Mouse (Mus musculus) embryonic stem cell, embryonic (primary cell): ENCODE measurements around the gene Ppp1r14b.

Source experiments
- CTCF ChIA-PET, 4 experiments: fragments of 300-600 bp in 2 of 4; fragments of 350-600 bp in 2 of 4; sonication (Branson Sonifier 250); formaldehyde crosslinking; loops; one replicate each; lab custom pipeline; 2022; ENCODE audit warnings: inconsistent platforms in 2 of 4; lab: Charles Lee
- POLR2A ChIA-PET, 4 experiments: fragments of 300-600 bp in 2 of 4; fragments of 350-600 bp in 2 of 4; sonication (Branson Sonifier 250); formaldehyde crosslinking; loops; one replicate each; lab custom pipeline; 2022; ENCODE audit warnings: antibody characterized with exemption in 4 of 4, inconsistent platforms in 1 of 4; lab: Charles Lee

The Ppp1r14b gene

DNA sequence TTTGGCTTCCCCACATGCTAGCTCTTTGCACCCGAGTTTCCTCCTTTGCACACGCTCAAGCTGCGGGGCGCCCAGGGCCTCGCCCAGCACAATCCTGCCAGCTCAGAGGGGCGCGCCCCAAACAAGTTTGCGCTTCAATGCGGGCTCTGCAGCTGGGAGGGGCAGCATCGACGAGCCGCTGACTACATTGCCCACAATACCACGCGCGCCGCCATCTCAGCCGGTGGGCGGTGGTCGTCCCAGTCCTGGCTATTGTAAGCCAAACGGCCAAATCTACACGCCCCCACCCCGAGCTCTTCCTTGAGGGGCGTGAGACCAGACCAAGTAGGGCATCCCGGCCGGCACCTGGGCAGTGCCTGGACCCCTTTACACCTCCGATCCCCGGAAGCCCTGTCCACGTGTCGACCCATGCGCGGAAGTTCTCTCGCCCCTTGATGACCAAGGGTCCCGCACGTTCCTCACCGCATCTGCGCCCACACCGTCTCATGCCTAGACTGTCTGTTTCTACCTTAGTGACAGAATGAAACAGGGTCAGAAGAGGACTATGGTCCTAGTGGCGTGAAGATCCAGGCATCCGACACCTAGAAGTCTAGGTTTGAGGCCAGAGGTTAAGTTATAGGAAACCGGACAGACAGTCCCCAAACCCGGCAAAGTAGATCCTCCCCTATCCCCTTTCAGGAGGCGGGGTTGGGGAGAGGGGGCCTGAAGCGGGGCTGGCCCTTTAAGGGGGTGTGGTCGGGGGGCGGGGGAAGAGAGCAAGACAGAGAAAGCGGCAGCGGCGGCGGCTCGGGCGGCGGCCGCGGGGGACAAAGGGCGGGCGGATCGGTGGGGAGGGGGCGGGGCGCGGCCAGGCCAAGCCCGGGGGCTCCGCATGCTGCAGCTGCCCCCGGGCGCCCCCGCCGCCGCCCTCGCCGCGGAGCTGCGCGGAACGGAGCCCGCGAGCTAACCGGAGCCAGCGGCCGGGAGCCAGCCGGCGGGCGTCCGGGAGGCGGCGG is at the start of gene Ppp1r14b:
Gene Ppp1r14b, plus strand, starts transcription at position 758 of the 995 bp plus-strand sequence.
- ChIA-PET POLR2A (interaction anchor here (0.5 to 8.9 kb wide), 46 partner anchors 8 to 1969 kb away, joined by 3 to 99 read pairs (median 5); partner anchors contain the start of genes Nudt22 (in 3 of the 4), Trpt1 (in 3 of the 4), Bad (in 2 of the 4) and Stip1 (in 2 of the 4)), CTCF (interaction anchor here in 3 of 4 experiments (0.5 to 1.3 kb wide), 14 partner anchors 12 to 1051 kb away, joined by 3 to 5 read pairs (median 3); no protein-coding TSS in a partner anchor)

DNA sequence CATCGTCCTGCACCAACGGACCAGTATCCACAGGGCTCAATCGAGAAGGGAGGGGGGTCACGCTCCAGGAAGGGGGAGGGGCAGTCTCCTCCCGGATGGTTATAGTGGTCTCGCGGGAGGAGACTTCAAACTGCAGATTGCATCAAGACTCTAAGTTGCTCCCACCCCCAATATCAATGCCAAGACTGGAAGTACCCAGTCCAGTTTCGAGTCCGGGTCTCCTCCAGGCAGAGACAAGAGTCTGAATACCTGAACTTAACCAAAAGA is 49.5 kb upstream of the Ppp1r14b start, which contains the start of gene Catsperz:
Gene Catsperz, minus strand, starts transcription at position 74 of the 267 bp plus-strand sequence.
- ChIA-PET CTCF (interaction anchor here (0.5 to 4.7 kb wide), 14 partner anchors 9 to 1767 kb away, joined by 3 to 86 read pairs (median 8); partner anchors contain the start of genes Bad (in 2 of the 4), Gpr137 (in 2 of the 4) and Kcnk4 (in 1 of the 4)), POLR2A (interaction anchor here in 3 of 4 experiments (1.2 to 7.1 kb wide), 7 partner anchors 9 to 114 kb away, joined by 3 to 43 read pairs (median 6); partner anchors contain the start of genes Bad (in 1 of the 3), Fkbp2 (in 1 of the 3), Gpr137 (in 1 of the 3) and Kcnk4 (in 1 of the 3))

DNA sequence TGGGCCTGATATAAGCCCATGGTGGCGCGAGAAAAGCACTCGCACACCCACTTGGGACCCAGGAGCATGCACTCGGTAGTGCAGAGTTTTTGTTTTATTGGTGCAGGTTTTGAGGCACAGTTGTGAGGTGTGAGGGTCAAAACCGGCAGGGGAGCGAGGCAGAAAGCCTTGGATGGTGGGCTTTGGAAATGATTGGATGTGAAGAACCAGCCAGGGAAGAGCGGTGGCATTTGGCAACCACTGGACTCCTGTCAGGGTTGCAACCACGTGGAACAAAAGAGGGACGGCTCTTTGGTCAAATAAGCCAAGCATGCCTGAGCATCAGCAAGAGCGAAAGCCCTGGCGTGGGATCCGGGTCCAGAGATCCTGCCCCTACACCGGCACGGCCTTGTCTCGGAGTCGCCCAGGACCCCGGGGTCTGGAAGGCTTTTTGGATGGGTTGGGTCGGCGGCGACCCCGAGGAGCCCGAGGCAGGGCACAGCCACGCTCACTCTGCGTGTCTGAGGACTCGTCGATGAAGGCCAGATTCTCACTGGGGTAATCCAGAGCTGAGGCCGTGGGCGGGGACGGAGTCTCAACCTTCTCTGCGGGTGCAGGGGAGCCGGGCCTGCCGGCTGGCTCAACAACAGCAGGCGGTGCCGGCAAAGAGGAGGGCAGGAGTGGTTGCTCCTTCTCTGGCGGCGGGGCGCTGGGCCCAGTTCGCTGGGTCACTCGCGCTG is 49.0 kb upstream of the Ppp1r14b start:
- ChIA-PET CTCF (interaction anchor here in 2 of 4 experiments (0.5 to 4.7 kb wide), 11 partner anchors 8 to 95 kb away, joined by 3 to 86 read pairs (median 6); partner anchors contain the start of genes Bad (in 2 of the 2), Gpr137 (in 2 of the 2), Kcnk4 (in 1 of the 2) and Prdx5 (in 1 of the 2)), POLR2A (interaction anchor here in 3 of 4 experiments (0.7 to 2.1 kb wide), 8 partner anchors 8 to 115 kb away, joined by 3 to 9 read pairs (median 3); partner anchors contain the start of genes Trmt112 (in 2 of the 3), Bad (in 1 of the 3), Fkbp2 (in 1 of the 3) and Gpr137 (in 1 of the 3))

DNA sequence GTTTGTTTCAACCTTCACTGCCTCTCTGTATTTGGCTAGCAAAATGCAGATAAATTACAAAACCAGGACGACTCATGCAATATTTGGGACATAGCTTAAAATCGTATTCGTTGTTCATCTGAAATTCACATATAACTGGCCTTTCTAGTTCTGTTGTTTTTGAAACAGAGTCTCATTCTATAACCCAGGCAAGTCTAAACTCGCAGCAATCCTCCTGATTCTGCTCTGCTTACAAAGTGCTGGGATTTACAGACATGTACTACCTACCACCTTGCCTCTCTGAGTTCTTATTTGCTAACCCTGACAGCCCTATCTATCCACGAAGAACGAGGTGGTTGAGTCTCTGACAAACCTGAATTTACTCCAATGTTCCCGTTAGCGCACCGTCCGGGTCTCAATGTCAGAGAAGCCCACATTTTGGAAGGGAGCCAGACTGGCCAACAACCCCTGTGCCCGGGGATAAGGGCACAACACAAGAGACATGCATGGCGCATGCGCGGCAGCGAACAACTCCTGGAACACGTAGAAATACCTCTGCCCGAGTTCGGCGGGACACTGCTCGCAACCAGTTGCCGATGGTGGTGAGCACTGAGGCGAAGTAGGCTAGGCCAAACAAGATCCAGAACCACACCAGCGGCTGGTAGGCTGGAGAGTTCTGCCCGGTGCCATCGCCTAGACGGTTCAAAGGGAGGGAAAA is 48.1 kb upstream of the Ppp1r14b start:
- ChIA-PET POLR2A (interaction anchor here in 2 of 4 experiments (0.7 to 1.4 kb wide), 5 partner anchors 14 to 114 kb away, joined by 3 to 4 read pairs (median 3); partner anchors contain the start of genes Trmt112 (in 2 of the 2), Bad (in 1 of the 2) and Prdx5 (in 1 of the 2)), CTCF (interaction anchor here in 2 of 4 experiments (0.5 to 1.0 kb wide), 4 partner anchors 9 to 53 kb away, joined by 3 to 4 read pairs (median 3); partner anchors contain the start of gene Prdx5 (in 1 of the 2))

DNA sequence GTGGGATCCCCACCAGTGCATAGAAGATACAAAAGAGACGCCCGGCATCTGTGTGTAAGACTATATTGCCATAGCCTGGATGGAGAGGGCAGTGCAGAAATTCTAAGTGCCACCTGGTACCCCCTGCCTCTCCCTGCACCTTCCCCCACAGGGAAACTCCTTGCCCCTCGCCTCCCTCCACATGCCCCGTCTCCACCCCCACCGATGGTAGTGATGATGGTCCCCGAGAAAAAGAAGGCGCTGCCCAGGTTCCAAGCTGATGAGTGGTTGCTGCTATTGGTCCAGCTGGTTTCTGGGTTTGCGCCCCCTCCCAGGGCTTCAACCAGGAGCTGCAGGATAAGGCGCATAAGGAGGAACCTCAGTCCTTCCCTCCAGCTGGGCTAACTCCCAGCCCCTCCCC is 46.7 kb upstream of the Ppp1r14b start:
- POLR2A ChIA-PET = interaction anchor here in 3 of 4 experiments (0.7 to 1.9 kb wide), 5 partner anchors 14 to 64 kb away, joined by 3 to 8 read pairs (median 4); partner anchors contain the start of genes Bad (in 1 of the 3), Dnajc4 (in 1 of the 3), Gpr137 (in 1 of the 3) and Trmt112 (in 1 of the 3)

DNA sequence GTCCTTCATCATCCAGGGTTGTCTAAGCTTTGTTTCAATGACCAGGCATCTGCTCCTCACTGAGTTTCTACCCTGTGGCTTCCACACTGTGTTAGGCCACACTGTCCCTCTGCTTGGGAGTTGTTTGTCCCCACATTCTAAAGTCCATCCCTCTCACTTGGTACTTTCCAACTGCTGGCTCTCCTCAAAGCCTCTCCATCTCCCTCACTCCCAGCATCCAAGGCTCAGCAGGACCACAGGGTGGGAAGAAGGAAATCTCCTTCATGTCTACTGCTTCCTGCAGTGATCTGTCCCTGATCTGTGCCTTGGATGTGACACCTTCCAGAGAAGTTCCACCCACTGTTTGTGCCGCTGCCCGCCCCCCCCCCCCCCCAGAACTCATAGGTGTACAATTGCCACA is 43.8 kb upstream of the Ppp1r14b start:
- CTCF ChIA-PET = interaction anchor here in 1 of 4 experiments (1.2 to 6.1 kb wide), 4 partner anchors 8 to 48 kb away, joined by 3 to 86 read pairs (median 6); partner anchors contain the start of genes Bad, Catsperz and Esrra
- POLR2A ChIA-PET = interaction anchor here in 3 of 4 experiments (0.7 to 3.8 kb wide), 10 partner anchors 9 to 21 kb away, joined by 3 to 23 read pairs (median 6); partner anchors contain the start of genes Bad (in 2 of the 3), Esrra (in 2 of the 3), Gpr137 (in 1 of the 3) and Prdx5 (in 1 of the 3)

More for the DNA sequence above, 46.7 kb upstream of the Ppp1r14b start:
- CTCF ChIA-PET = interaction anchor here in 3 of 4 experiments (0.6 to 1.7 kb wide), 4 partner anchors 8 to 92 kb away, joined by 3 to 6 read pairs (median 4); no protein-coding TSS in a partner anchor

DNA sequence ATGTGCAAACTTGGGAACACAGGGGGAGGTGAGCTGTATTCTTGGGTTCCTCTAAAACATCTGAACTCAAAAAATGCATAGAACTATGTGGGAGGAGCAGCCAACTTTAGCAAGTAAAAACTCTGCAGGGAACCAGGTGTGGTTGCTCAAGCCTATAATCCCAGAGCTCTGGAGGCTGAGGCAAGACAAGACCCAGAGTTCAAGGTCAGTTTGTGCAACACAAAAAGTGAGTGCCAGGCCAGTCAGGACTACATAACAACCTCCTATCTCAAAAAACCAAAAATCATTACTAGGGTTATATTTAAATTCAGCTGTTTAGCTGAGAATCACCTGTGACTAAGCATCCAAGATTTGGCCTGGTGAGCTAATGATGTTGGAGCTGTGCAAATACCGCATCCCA is 42.8 kb upstream of the Ppp1r14b start:
- ChIA-PET CTCF (interaction anchor here in 1 of 4 experiments (1.2 to 6.1 kb wide), 4 partner anchors 9 to 47 kb away, joined by 3 to 86 read pairs (median 6); partner anchors contain the start of genes Bad, Catsperz and Esrra), POLR2A (interaction anchor here in 3 of 4 experiments (0.6 to 3.8 kb wide), 17 partner anchors 9 to 344 kb away, joined by 3 to 23 read pairs (median 4); partner anchors contain the start of genes Bad (in 3 of the 3), Esrra (in 2 of the 3), Gpr137 (in 2 of the 3) and Nudt22 (in 1 of the 3))

DNA sequence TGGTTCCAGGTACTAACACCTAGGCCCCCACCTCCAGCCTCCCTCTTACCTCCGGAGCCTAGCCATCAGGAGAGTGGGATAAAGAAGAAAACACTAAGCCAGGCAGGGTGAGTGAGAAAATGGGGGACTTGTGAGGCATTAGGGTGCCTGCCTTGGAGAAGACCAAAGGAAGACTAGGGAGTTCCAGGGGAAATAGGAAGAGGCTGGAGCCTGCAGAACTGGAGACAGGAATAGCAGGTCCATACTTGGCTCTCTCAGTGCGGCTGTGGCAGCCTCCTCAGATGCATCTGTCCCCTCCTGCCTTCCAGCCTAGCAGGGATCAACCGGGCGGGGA is 41.7 kb upstream of the Ppp1r14b start:
- ChIA-PET CTCF (interaction anchor here in 1 of 4 experiments (1.1 to 6.1 kb wide), 2 partner anchors 10 to 18 kb away, joined by 4 to 86 read pairs; partner anchors contain the start of genes Catsperz and Esrra), POLR2A (interaction anchor here in 2 of 4 experiments (0.9 to 3.8 kb wide), 9 partner anchors 8 to 107 kb away, joined by 3 to 23 read pairs (median 5); partner anchors contain the start of genes Bad (in 2 of the 2), Gpr137 (in 2 of the 2), Esrra (in 1 of the 2) and Stip1 (in 1 of the 2))

DNA sequence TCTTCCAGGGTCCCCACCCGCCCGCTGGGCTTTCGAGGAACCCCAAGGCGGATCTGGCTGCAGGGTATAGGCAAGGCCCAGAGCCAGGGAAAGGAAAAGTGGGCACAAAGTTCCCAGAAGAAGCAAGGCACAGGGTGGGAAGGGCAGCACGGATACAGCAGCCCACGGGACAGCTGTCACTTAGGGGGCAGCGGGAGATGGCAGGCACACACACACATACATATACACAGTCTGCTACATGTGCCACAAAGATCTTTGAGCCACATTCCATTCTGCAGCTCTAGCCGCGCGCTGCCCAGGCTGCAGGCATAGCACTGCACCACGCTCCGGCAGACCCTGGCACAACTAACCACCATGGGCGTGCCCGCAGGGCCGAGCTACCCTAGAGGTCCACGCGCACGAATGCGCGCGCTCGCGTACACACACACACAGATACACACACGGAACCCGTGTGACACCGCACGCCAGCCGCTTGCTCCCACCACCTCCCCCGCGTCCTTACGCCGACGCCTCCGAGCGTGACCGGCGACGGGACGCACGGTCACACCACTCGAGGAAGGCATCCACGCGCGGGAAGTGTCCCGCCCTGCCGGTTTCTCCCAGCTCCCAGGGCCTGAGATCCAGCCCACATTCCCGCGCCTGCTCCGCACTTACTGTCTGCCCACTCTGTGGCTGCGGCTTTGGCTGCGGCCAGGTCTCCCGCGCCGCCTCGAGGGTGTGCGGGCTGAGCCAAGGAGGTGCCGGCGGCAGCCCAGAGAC is 41.2 kb upstream of the Ppp1r14b start:
- ChIA-PET POLR2A (interaction anchor here in 2 of 4 experiments (0.8 to 3.8 kb wide), 14 partner anchors 8 to 106 kb away, joined by 3 to 23 read pairs (median 6); partner anchors contain the start of genes Bad (in 2 of the 2), Esrra (in 2 of the 2), Gpr137 (in 2 of the 2) and Catsperz (in 1 of the 2)), CTCF (interaction anchor here in 3 of 4 experiments (0.7 to 6.1 kb wide), 7 partner anchors 9 to 455 kb away, joined by 3 to 86 read pairs (median 4); partner anchors contain the start of genes Esrra (in 3 of the 3) and Catsperz (in 1 of the 3))

DNA sequence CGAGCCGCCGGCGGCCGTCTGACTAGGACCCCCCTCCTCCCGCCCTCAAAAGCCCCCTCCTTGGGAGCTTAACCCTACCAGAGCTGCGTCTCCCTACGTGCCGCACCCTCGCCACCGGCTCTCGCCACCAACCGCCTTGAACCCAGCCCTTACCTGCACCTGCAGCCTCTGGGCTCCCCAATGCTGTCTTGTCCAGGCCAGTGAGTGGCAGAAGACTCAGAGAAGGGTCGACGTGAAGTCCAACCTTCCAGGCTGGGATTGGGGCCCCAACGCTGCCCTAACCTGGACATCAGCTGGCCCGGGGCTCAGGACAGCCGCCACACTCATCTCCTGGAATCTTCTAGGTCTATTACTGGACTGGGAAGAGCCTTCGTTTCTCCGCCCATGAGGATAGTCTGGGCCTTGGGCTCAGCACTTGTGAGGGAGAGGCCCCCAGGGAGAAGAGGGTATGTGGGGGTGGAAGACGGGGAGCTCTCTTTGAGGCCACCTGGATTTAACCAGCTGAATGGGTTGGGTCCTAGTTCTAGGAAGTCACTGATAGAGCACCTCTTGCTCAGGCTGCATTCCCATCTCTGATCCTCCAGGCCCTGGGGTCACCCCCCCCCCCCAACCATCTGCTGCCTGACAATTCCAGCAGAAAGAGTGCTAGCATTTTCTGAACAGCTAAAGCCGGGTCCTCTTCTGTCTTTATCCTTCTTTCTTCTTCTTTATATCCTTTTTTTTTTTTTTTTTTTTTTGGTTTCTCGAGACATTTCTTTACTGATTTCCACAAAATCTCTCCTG is 40.4 kb upstream of the Ppp1r14b start, which contains the start of gene Kcnk4:
Gene Kcnk4, minus strand, starts transcription at position 321 of the 783 bp plus-strand sequence.
- CTCF ChIA-PET = interaction anchor here (0.5 to 6.1 kb wide), 14 partner anchors 10 to 454 kb away, joined by 3 to 86 read pairs (median 6); partner anchors contain the start of genes Esrra (in 3 of the 4) and Catsperz (in 1 of the 4)
- POLR2A ChIA-PET = interaction anchor here in 3 of 4 experiments (0.6 to 3.8 kb wide), 21 partner anchors 8 to 661 kb away, joined by 3 to 23 read pairs (median 4); partner anchors contain the start of genes Esrra (in 2 of the 3), Bad (in 1 of the 3), Catsperz (in 1 of the 3) and Ccdc88b (in 1 of the 3)

DNA sequence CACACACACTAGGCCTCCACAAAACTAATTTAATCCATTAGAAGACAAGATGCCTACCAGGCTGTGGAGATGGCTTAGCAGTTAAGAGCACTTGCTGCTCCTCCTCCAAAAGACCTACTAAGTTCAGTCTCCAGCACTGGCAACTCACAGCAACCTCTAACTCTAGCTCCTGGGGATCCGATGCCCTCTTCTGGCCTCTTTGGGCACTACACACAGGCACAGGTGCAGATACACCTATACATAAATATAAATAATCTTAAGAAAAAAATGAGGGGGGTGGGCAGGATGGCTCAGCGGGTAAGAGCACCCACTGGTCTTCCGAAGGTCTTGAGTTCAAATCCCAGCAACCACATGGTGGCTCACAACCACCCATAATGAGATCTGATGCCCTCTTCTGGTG is 38.5 kb upstream of the Ppp1r14b start:
- POLR2A ChIA-PET = interaction anchor here (0.6 to 1.9 kb wide), 12 partner anchors 11 to 587 kb away, joined by 3 to 8 read pairs (median 3); partner anchors contain the start of gene Esrra (in 1 of the 4)

DNA sequence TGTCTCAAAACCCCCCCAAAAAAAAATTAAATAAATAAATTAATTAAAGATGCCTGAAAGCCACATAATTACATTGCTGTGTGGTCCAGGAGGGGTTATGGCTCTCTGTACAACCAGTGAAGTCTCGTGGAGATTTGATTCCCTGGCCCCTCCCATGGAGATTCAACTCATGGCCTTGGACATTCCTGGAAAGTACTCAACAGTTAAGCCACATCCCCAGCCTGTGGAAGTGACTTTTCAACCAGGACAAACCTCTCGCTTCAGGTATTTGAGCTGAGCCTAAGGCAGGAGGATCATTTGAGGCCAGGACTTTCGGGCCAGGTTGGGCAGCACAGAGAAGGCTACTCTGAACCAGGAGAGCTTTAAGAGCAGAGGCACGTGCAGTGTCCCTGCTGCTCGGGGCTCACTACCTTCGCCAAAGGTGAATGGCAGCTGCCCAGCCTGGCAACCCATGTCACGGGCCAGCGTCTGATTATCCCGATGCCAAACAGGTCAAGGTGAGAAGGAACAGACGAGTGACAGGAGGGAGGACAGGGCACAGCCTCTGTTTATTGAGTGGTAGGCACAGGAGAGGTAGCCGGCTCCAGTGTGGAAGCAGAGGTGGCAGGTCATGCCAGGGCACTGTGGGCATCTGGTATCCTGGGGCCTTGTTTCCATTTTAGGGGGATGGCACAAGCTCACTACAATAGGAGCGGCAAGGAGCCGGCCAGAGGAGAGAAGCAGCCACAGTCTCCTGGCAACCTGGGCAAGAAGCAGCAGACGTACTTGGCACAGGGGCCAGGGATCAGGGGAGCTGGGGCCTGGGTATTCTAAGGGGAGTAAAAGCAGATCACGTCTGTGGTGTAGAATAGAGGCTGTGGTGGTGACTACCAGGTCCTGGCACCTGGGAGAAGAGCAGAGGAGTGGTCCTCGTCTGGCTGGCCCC is 37.0 kb upstream of the Ppp1r14b start:
- POLR2A ChIA-PET = interaction anchor here in 1 of 4 experiments (0.7 to 1.2 kb wide), 2 partner anchors 13 kb away, joined by 3 read pairs; no protein-coding TSS in a partner anchor
- CTCF ChIA-PET = interaction anchor here in 2 of 4 experiments (0.8 to 1.2 kb wide), 3 partner anchors 14 to 28 kb away, joined by 3 to 4 read pairs (median 4); partner anchors contain the start of gene Trmt112 (in 1 of the 2)

More for the DNA sequence above, 38.5 kb upstream of the Ppp1r14b start:
- CTCF ChIA-PET = interaction anchor here (0.5 to 6.1 kb wide), 72 partner anchors 8 to 1767 kb away, joined by 3 to 86 read pairs (median 4); partner anchors contain the start of genes Catsperz (in 3 of the 4), Esrra (in 3 of the 4), Trmt112 (in 2 of the 4) and Fkbp2 (in 1 of the 4)
